ENCODE assay signal across 9 mouse cellular contexts in genomic region chr4:82755616-82756294, GRCm38 (mm10). TPM values are rescaled to one million over a fixed set of nuclear protein-coding genes. Genes with fewer than 3 reads are reported as not detected.
DNase-seq lines count a peak whose midpoint lies in the region; ATAC-seq and TF ChIP-seq lines count a peak whose summit lies in the region.
"Had no signal": no experiment of that assay in that cellular context is flagged by ENCODE, and none has a peak within 500 bp of the region (broad histone marks: within the 10 kb centered on the region; RNA-seq: fewer than 3 reads in every experiment).

No protein-coding gene starts in this region.

- no peak overlapping the region for H3K4me3 ChIP-seq in lung, embryonic 15.5 days
- no peak overlapping the region for H3K4me3 ChIP-seq in lung, adult 2 months (replicated peaks; ENCODE audit: extremely low read depth, low read depth, low read length)
- no peak overlapping the region for H3K4me3 ChIP-seq in kidney, adult 2 months (ENCODE audit: insufficient read depth, low read depth, low read length)
- H3K4me3 ChIP-seq in midbrain, embryonic 16.5 days (ENCODE audit: low read depth, low read length) = no peak overlapping the region

- H3K9ac ChIP-seq in lung, embryonic 15.5 days = no peak overlapping the region
- H3K9ac ChIP-seq in midbrain, embryonic 16.5 days (ENCODE audit: low read depth, low read length) = no peak overlapping the region

- H3K4me2 ChIP-seq in lung, embryonic 15.5 days = no peak overlapping the region
- H3K4me2 ChIP-seq in midbrain, embryonic 16.5 days (ENCODE audit: low read length) = no peak overlapping the region

- no peaks in the 10 kb centered on the region for H3K27me3 ChIP-seq in lung, embryonic 15.5 days
- no peaks in the 10 kb centered on the region for H3K27me3 ChIP-seq in kidney, adult 2 months (replicated peaks; ENCODE audit: control insufficient read depth, insufficient read depth, low read length)
- no peaks in the 10 kb centered on the region for H3K27me3 ChIP-seq in midbrain, embryonic 16.5 days (ENCODE audit: control insufficient read depth, insufficient read depth, low read depth, low read length)

- DNase-seq in lung, adult 2 months = no peak
- DNase-seq in embryo, embryonic 10 days (ENCODE audit: low spot score) = peak; percentile 75
- peak; percentile 75 for DNase-seq in kidney, adult 2 months
- no peak for DNase-seq in urinary bladder, postnatal 14 days (ENCODE audit: low spot score)
- no peak for DNase-seq in frontal cortex, adult 2 months (ENCODE audit: extremely low spot score in 1 of 2, low spot score in 1 of 2)
- DNase-seq in layer of hippocampus, adult 9-10 months (ENCODE audit: low spot score) = no peak
- DNase-seq: thymus, adult 18-20 months had no signal

- peak overlapping the region; percentile 57 for H3K27ac ChIP-seq in lung, embryonic 15.5 days
- no peak overlapping the region for H3K27ac ChIP-seq in kidney, adult 2 months (ENCODE audit: insufficient read depth, low read depth, low read length)
- no peak overlapping the region for H3K27ac ChIP-seq in midbrain, embryonic 16.5 days (ENCODE audit: low read length)

- 43% methylated on average over 3 of the region's 3 CpGs for WGBS in lung, embryonic 15.5 days
- WGBS in lung, adult 2 months = 62% methylated on average over 3 of the region's 3 CpGs
- WGBS in kidney, adult 2 months = 52% methylated on average over 3 of the region's 3 CpGs
- 16% methylated on average over 3 of the region's 3 CpGs for WGBS in midbrain, embryonic 16.5 days

- ATAC-seq in lung, embryonic 15.5 days (ENCODE audit: borderline replicate concordance, extremely low read depth, low FRiP score, low TSS enrichment) = peak; percentile 52; the same call in 1 of the 2 replicates
- peak; percentile 68; the same call in 1 of the 2 replicates for ATAC-seq in midbrain, embryonic 16.5 days

- TF ChIP-seq POLR2A in lung, adult 2 months (IDR thresholded peaks at IDR 0.05; ENCODE audit: borderline replicate concordance, extremely low read depth, low read depth, low read length) = no peak
- no peak for TF ChIP-seq POLR2A in kidney, adult 2 months (IDR thresholded peaks at IDR 0.05; ENCODE audit: low read depth, low read length)

- 0 out of 2 replicates have a peak, but pooled peaks cover 4% of the 10 kb centered on the region for H3K4me1 ChIP-seq in lung, embryonic 15.5 days
- H3K4me1 ChIP-seq in lung, adult 2 months (ENCODE audit: control insufficient read depth, insufficient read depth, low read length) = no peaks in the 10 kb centered on the region
- no peaks in the 10 kb centered on the region for H3K4me1 ChIP-seq in kidney, adult 2 months (ENCODE audit: control insufficient read depth, insufficient read depth, low read length)
- no peaks in the 10 kb centered on the region; the same call in 1 of the 2 replicates for H3K4me1 ChIP-seq in midbrain, embryonic 16.5 days (ENCODE audit: control insufficient read depth, insufficient read depth, low read length)

- no peaks in the 10 kb centered on the region for H3K36me3 ChIP-seq in lung, embryonic 15.5 days
- no peaks in the 10 kb centered on the region for H3K36me3 ChIP-seq in kidney, adult 2 months (ENCODE audit: control insufficient read depth, insufficient read depth, low read length)
- H3K36me3 ChIP-seq in midbrain, embryonic 16.5 days (ENCODE audit: control insufficient read depth, insufficient read depth, low read length) = no peaks in the 10 kb centered on the region

- TF ChIP-seq CTCF in lung, adult 2 months (IDR thresholded peaks at IDR 0.05; ENCODE audit: insufficient read depth, low read length) = no peak
- TF ChIP-seq CTCF in kidney, adult 2 months (conservative IDR thresholded peaks at IDR 0.05; ENCODE audit: insufficient read depth, insufficient read length, low read depth, low read length) = no peak

- no peaks in the 10 kb centered on the region for H3K9me3 ChIP-seq in lung, embryonic 15.5 days
- no peaks in the 10 kb centered on the region for H3K9me3 ChIP-seq in midbrain, embryonic 16.5 days (replicated peaks; ENCODE audit: control insufficient read depth, low read length, poor library complexity, severe bottlenecking)

RNA-seq across cellular contexts. Expression of gene Nfib, which starts 50.2 kb away (rescaled TPM):
- polyA plus RNA-seq in lung, embryonic 15.5 days (2015; fragmentation: Nextera tagmentation; extraction: Ambion mirVana) = 107 and 113 TPM in 2 replicates
- 35.6 and 48.1 TPM in 2 replicates for polyA plus RNA-seq in lung, adult 2 months (2012; rRNA removed)
- polyA plus RNA-seq in kidney, adult 2 months (2012; rRNA removed) = 15.6 and 17.6 TPM in 2 replicates
- 47.2 and 51.4 TPM in 2 replicates for polyA plus RNA-seq in midbrain, embryonic 16.5 days (2015; fragmentation: Nextera tagmentation; extraction: Ambion mirVana)
- polyA plus RNA-seq in frontal cortex, adult 2 months (2012; rRNA removed) = 32.5 and 39.4 TPM in 2 replicates

Comparison
In these comparisons a context has a peak if more than half of its experiments do, and no peak if none do; other contexts are left out.
1. DNase-seq: peak in embryo, embryonic 10 days (single experiment) and kidney, adult 2 months (single experiment); none in lung, adult 2 months (single experiment), urinary bladder, postnatal 14 days (single experiment), frontal cortex, adult 2 months (0 of 2) and layer of hippocampus, adult 9-10 months (single experiment).